Mouse (Mus musculus): ENCODE data around the gene Mbd6. TPM values are rescaled to one million over a fixed set of nuclear protein-coding genes. Genes with fewer than 3 reads are reported as not detected.

Mbd6 gene
- total RNA-seq, 2 experiments from 2014 or later = 3.8 to 72.8 TPM

- ATAC-seq (replicated peaks; ENCODE audit: low FRiP score, low TSS enrichment, poor library complexity, severe bottlenecking) = 0 out of 2 replicates have a peak, but pooled peaks have one; percentile 24
Measured at GRCm38 (mm10) chr10:127268401-127268800, 20.4 kb downstream of the Mbd6 start.

DNA sequence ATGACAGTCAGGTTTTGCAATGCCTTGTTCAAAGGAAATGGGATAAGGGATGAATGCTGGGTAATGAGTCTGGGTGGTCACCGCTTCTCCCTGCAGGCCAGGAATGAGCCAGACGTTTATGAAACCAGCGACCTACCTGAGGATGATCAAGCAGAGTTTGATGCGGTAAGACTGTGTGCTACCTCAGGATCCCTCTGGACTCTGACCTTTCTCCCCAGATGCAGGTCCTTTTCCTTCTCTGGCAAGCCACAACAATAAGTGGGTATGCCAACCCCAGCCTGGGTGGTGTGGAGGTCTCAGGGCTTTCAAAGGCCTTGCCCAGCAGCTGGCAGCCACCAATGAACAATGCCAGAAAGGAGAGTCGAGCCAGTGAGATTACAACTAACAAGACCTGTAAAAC lies 21.5 kb downstream of the Mbd6 start:
- no peak for ATAC-seq (replicated peaks; ENCODE audit: low FRiP score, low TSS enrichment, poor library complexity, severe bottlenecking)

DNA sequence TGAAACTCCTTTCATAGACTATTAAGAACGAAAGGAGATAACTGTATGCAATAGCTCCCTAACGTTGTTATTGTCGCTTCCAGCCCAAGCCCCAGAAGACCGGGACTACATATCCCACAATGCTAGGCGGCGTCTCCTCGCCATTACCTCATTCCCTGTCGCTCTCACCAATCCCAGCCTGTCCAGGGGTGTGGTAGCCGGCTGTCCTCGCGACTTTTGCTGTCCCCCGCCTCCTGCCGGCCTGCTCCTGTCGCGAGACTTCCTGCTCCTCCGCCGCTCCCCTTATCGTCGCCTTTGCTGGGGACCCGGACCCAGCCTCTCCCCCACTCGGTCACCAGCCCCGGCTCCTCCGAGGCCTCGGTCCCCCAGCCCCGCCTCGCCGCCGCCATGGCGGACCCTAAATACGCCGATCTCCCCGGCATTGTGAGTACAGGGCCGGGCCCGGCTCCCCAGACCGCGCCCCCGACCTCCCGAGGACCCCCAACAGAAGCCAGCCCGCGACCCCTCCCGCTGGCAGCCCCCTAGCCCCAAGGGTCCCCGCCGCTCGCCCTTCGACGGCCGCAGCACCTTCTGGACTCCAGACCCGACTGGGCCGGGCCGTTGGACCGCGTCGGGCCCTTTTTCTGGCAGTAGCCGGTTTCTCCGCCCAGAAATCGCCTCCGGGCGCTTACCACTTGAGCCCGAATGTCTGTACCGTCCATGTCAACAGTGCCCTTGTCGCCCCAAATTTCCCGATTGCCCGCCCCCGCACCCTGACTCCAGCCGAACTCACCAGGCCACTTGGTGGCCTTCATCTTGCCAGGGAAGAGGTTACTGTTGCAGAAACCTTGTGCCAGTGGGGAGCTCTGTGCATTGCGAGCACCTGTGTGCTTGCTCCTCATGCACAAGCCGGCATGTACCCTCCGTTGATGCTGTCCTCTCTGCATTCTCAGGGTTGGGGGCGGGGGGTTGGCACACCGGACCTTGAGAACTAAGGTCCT lies 22.4 kb downstream of the Mbd6 start, which contains the start of gene Dctn2:
Gene Dctn2, plus strand, starts transcription at position 257 of the 980 bp plus-strand sequence.
- peak; percentile 94 for ATAC-seq (replicated peaks; ENCODE audit: low FRiP score, low TSS enrichment, poor library complexity, severe bottlenecking)

GRCm38 (mm10) chr10:127265727-127266111 lies 23.1 kb downstream of the Mbd6 start:
- peak; percentile 48 for ATAC-seq (replicated peaks; ENCODE audit: low FRiP score, low TSS enrichment, poor library complexity, severe bottlenecking)

GRCm38 (mm10) chr10:127264971-127265370 lies 23.8 kb downstream of the Mbd6 start:
- no peak for ATAC-seq (replicated peaks; ENCODE audit: low FRiP score, low TSS enrichment, poor library complexity, severe bottlenecking)

GRCm38 (mm10) chr10:127264336-127264735 lies 24.5 kb downstream of the Mbd6 start:
- ATAC-seq (replicated peaks; ENCODE audit: low FRiP score, low TSS enrichment, poor library complexity, severe bottlenecking) = no peak

- no peak for ATAC-seq (replicated peaks; ENCODE audit: low FRiP score, low TSS enrichment, poor library complexity, severe bottlenecking)
Measured at GRCm38 (mm10) chr10:127263631-127264030, 25.2 kb downstream of the Mbd6 start.

DNA sequence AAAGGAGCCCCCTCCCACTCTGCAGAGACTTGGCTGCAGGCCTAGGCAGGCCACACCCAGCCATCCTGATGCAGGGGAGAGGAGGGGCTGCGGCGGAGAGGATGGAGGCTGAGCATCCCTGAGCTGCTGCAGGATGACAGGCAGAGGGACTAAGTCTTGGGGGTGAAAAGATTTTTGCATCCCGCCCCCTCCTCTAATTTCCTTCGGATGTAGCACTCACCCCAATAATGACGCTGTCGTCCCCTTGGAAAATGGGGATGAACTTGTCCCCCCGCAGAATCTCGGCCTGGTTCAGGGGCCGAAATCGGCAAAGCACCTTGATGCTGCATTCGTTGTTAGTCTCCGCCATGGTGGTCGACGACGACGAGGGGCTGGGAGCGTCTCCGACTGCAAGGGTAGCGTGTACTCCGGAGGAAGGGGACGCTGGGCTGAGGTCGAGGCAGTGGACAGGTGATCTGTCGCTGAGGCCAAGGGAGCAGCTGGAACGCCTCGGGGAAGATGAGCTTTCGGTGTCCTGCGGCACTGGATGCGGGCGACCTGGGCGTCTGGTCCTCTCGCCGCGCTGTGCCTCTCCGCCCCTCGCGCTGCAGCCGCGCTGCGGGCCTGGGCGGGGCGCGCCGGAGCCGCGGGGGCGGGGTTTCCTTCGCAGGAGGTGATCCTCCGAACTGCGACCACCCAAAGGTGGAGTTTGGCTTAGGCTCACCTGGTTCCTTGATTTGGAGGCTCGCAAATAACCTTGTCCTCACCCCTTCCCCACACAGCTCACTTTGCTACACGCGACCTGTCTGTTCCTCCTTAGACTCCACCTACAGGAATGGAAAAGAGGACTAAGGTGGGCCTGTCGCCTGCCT lies 26.0 kb downstream of the Mbd6 start, which contains the start of gene Kif5a:
Gene Kif5a, minus strand, starts transcription at position 801 of the 851 bp plus-strand sequence.
- ATAC-seq (replicated peaks; ENCODE audit: low FRiP score, low TSS enrichment, poor library complexity, severe bottlenecking) = 0 out of 2 replicates have a peak, but pooled peaks have one; percentile 19

DNA sequence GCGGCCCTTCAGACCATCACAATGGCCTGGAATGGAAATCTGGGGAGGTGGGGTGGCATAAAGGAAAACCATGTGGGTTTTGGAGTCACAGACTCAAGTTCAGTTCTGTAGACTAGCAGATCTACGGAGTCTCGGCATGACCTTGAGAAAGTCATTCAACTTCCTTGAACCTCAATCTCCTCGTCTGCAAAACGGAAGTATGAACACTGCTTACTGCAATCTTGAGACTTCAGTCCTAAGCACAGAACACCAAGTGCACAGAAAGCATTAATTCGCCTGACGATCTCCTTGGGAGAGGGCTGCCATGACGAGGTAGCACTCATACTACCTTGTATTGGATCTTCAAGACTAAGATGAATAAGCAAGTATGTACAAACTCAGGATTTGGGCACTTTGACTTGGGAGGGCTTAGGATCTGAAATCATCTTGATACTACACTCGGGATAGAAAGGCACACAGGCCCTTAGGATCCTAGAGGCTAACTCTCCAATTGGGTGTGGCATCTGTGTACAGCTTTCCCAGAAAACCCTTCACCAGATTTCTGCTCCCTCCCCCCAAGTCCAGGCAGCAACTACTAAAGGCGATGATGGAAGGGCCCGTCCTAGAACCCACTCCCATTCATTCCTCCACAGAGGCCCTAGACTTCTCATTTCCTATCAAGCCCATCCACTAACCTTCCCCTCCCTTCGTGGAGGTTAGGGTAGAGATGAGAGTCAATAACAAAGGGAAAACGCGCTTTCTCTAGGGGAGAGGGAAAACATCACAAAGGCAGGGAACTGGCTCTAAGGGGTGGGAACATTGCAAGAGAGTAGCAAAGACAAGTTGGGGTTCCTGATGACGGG lies 26.9 kb downstream of the Mbd6 start:
- ATAC-seq (replicated peaks; ENCODE audit: low FRiP score, low TSS enrichment, poor library complexity, severe bottlenecking) = no peak

DNA sequence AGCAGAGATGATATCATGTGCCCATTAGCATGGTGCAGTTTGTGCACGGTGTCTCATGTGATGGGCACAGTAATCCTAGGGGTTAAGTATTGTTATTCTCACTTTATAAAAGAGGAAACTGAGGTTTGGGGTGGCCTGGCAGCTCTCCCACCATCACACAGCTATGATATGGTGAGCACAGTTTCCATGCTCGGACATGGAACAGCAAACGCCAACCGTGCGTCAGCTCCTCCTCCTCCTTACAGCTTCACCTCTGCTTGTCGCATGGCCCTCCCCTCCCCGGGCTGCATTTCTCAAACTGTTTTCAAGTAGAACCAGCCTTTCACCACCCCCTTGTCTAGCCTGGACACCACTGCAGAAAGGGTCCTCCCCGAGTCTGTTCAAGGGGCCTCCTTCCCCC lies 30.3 kb downstream of the Mbd6 start:
- no peak for ATAC-seq (replicated peaks; ENCODE audit: low FRiP score, low TSS enrichment, poor library complexity, severe bottlenecking)

DNA sequence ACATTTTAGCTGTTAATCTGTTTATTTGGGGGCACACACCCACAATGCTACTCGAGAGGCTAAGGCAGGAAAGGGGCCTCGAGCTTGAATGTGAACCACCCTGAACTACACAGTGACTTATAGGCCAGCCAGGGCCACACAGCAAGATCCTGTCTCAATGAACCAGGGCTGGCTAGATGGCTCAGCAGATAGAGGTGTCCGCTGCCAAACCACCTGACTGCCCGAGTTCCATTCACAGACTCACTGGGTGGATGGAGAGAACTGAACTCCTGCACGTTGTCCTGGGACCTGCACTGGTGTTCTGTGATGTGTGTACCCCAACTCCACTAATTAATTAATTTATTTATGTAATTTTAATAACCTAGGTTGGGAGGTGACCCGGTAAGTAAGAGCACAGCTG lies 31.0 kb downstream of the Mbd6 start:
- no peak for ATAC-seq (replicated peaks; ENCODE audit: low FRiP score, low TSS enrichment, poor library complexity, severe bottlenecking)

DNA sequence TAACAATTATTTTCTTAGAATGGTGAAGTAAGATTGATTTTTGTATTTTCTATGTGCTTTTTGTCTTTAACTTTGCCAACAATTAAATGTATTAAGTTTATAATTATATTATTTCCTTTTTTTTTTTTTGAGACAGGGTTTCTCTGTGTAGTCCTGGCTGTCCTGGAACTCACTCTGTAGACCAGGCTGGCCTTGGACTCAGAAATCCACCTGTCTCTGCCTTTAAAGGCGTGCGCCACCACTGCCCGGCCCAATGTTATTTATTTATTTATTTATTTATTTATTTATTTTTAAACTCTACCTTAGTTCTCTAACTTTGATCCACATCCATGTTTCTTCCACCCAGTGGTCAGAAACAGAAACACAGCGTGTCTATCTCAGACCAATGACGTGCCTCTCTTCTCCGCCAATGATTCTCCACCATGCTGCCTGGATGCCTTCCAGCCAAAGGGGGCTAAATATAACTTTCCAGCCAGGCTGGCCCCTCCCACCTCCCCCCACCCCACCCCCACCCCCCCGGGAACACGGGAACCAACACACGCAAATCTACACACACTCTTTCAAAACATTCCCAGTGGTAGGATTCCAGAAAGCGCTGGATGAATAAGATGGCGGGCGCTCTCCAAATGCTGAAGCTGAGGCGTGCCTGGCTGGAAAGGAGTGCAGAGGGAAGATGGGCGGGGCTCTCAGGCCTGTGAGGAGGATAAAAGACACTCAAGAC lies 33.0 kb downstream of the Mbd6 start:
- no peak; the same call in 1 of the 2 replicates for ATAC-seq (replicated peaks; ENCODE audit: low FRiP score, low TSS enrichment, poor library complexity, severe bottlenecking)

DNA sequence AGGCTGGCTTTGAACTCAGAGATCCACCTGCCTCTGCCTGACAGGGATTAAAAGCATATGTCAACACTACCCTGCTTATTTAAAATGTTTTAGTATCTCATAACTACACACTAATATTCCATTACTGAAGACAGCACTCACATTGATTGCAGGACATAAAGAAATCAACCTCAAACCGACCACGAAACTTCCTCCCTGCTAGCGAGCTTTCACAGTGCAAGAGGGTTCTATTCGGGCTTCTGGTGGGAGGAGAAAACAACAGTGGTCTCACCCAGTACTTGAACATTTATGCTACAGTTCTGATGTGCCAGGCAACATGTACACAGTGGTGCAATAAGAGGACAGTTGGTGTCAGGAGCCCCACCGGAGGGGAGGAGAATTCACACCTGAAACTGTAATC lies 38.0 kb downstream of the Mbd6 start:
- ATAC-seq (replicated peaks; ENCODE audit: low FRiP score, low TSS enrichment, poor library complexity, severe bottlenecking) = no peak

DNA sequence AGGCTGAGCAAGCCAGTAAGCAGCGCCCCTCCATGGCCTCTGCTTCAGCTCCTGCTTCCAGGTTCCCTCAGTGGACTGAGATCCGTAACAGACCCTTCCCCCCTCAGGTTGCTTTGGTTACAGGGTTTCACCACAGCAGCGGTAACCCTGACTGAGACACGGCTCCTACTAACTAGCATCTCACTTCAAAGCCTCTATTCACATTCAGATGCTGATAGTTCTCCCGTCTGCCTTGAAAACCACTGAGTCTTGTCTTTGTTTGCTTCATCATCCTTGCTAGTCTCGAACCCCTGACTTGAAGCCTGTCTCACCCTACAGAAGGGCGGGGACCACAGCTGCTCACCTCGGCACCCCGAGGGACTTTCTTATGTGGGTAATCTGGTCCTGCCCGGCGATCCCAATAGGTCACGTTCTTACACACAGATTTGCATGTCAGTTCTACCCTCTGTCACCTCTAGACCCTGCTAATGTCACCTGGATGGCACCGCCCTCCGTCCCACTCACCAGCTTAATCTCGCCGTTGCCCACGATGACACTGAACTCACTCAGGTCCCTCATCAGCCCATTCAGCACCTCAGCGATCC lies 50.5 kb downstream of the Mbd6 start:
- ATAC-seq (replicated peaks; ENCODE audit: low FRiP score, low TSS enrichment, poor library complexity, severe bottlenecking) = no peak

GRCm38 (mm10) chr10:127236541-127236940 lies 52.3 kb downstream of the Mbd6 start:
- ATAC-seq (replicated peaks; ENCODE audit: low FRiP score, low TSS enrichment, poor library complexity, severe bottlenecking) = no peak

DNA sequence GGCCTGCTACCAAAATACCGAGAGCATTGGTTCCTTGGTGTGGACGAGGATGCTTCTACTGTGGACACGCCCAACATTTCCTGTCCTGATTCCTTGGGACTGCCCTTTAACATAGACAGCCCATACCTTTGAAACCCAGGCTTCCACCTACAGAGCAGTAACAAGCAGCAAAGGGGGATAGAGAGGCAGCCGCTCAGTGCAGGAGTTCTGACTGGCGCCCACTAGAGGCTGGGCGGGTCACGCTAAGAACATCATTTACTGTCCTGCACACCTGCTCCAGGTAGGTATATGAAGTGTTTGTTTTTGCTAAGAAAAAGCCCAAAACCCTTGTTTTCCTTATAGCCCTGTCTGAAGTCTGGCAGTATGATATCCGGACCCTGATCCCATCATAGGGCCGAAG lies 55.7 kb downstream of the Mbd6 start:
- no peak for ATAC-seq (replicated peaks; ENCODE audit: low FRiP score, low TSS enrichment, poor library complexity, severe bottlenecking)

Measured in megakaryocyte-erythroid progenitor cell, adult 5-6 weeks (primary cell).